Mouse (Mus musculus) liver, postnatal 0 days (tissue): Measurements from ENCODE around the gene Vti1a. TPM values are rescaled to one million over a fixed set of nuclear protein-coding genes. Genes with fewer than 3 reads are reported as not detected.

Experiments
- ATAC-seq: fragments of 200-750 bp; cut with Nextera tagmentation; 2 replicates; pipeline ENCODE4 v1.8.0; 2017; ENCODE audit warnings: mild to moderate bottlenecking, moderate library complexity
- DNase-seq: peaks from one replicate; pipeline ENCODE4 v3.0.0-alpha.2; 2016
- H3K27ac ChIP-seq: fragments of 300-500 bp; sonication (generic); 2 replicates; pipeline ENCODE4 v1.5.1; 2014; ENCODE audit warnings: antibody characterized with exemption, moderate library complexity, mild to moderate bottlenecking, low read depth
- H3K27me3 ChIP-seq: fragments of 300-500 bp; sonication (generic); 2 replicates; pipeline ENCODE4 v1.6.1; 2014; ENCODE audit warnings: low read length, control low read depth, mixed read lengths; ENCODE audit not compliant: insufficient read depth
- H3K36me3 ChIP-seq: fragments of 300-500 bp; sonication (generic); replicated peaks from 2 replicates; pipeline ENCODE4 v1.6.1; 2014; ENCODE audit warnings: mild to moderate bottlenecking, control low read depth, low read length, moderate library complexity, mixed read lengths; ENCODE audit not compliant: insufficient read depth
- H3K4me1 ChIP-seq: fragments of 300-500 bp; sonication (generic); 2 replicates; pipeline ENCODE4 v1.6.1; 2014; ENCODE audit warnings: antibody characterized with exemption, mild to moderate bottlenecking, control low read depth; ENCODE audit not compliant: insufficient read depth
- H3K4me2 ChIP-seq: fragments of 300-500 bp; sonication (generic); 2 replicates; pipeline ENCODE4 v1.6.1; 2014; ENCODE audit warnings: low read depth, mild to moderate bottlenecking, low read length, moderate library complexity, mixed read lengths
- H3K4me3 ChIP-seq: fragments of 300-500 bp; sonication (generic); 2 replicates; pipeline ENCODE4 v1.5.1; 2014; ENCODE audit warnings: low read depth, low read length
- H3K9ac ChIP-seq: fragments of 300-500 bp; sonication (generic); replicated peaks from 2 replicates; pipeline ENCODE4 v1.6.1; 2014; ENCODE audit warnings: mild to moderate bottlenecking, moderate library complexity
- H3K9me3 ChIP-seq: fragments of 300-500 bp; sonication (generic); 2 replicates; pipeline ENCODE4 v1.6.1; 2016; ENCODE audit warnings: mild to moderate bottlenecking, control low read depth, low read length, mixed read lengths
- CTCF ChIP-seq: sonication (generic); IDR thresholded peaks from 2 replicates; pipeline ENCODE4 v1.5.1; 2016; ENCODE audit warnings: antibody characterized with exemption, low read depth
- EP300 ChIP-seq: IDR thresholded peaks from 2 replicates; pipeline ENCODE4 v1.6.1; 2016; ENCODE audit warnings: antibody characterized with exemption, low read depth, mild to moderate bottlenecking
- WGBS: fragments of 180-500 bp; shearing (Covaris S2); extraction: QIAGEN DNeasy Blood & Tissue Kit; methylation state at CpG from one replicate; pipeline ENCODE4 v1.1.7; 2014; ENCODE audit not compliant: insufficient replicate concordance; 5-methylcytosine and 5-hydroxymethylcytosine counted together
- polyA plus RNA-seq: library from polyadenylated mRNA; unstranded; fragments of >200 nt; fragmentation: Nextera tagmentation; extraction: Ambion mirVana; gene quantifications from 2 replicates; pipeline ENCODE4 v1.2.1, GENCODE M21; 2015

Gene Vti1a
- polyA plus RNA-seq, 1 experiment from 2014 or later = 10.5 TPM

DNA sequence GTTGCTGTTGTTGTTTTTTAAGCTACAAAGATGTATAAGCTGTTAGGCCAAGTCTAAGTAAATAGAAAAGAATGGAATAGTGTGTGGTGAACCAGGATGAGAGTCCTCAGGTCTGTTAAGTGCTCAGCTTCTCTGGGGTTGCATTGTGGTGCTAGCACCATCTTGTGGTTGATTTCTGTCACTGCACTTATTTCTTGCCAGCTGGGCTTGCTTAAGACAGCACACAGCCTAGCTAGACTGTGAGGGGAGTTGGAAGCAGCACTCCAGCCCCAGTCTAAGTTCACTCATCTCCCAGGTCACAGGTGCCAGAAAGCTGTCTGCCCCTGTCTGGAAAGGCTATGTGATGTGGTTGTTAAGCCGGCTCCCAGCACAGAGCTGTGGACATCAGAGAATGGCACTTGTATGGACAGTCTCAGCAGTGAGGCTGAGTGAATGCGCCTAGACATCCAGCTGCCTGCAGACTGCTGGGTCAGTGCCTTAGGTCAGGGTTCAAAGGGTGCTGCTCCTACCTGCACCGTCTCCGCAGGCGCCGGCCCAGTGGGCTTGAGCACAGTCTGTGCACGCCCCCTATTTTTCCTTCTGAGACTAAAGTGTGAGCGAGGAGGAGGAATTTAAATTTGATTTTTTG is 16.7 kb downstream of the Vti1a start:
- TF ChIP-seq EP300 (no peak), CTCF (peak; percentile 95)
- no peak overlapping the region for H3K4me3 ChIP-seq
- H3K27me3 ChIP-seq = no peaks in the 10 kb centered on the region
- H3K4me2 ChIP-seq = no peak overlapping the region
- H3K9ac ChIP-seq = no peak overlapping the region
- WGBS = 91% methylated on average over 8 of the region's 8 CpGs
- no peaks in the 10 kb centered on the region for H3K4me1 ChIP-seq
- peaks cover 30% of the 10 kb centered on the region for H3K36me3 ChIP-seq
- H3K9me3 ChIP-seq = no peaks in the 10 kb centered on the region
- ATAC-seq (peak; percentile 82), DNase-seq (peak; percentile 71)
- H3K27ac ChIP-seq = no peak overlapping the region

DNA sequence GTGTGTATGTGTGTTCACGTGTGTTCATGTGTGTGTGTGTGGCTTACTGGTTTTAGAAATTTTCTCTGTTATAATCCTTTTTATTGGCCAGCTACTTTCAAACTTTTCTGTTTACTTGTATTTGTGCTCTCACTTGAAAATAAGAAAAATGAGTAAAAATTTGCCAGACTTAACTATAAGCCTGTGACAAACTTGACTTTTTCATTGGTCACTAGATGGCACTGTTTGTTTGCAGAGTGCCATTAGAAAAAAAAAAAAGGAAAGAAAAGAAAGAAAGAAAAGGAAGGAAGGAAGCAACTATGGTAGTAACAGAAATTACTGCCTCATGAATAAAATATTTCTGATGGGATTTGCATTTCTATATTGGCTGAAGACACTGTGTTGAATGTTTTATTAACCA is 19.8 kb downstream of the Vti1a start:
- no peak for DNase-seq
- TF ChIP-seq EP300 (no peak), CTCF (peak; percentile 56)
- H3K9me3 ChIP-seq = no peaks in the 10 kb centered on the region

DNA sequence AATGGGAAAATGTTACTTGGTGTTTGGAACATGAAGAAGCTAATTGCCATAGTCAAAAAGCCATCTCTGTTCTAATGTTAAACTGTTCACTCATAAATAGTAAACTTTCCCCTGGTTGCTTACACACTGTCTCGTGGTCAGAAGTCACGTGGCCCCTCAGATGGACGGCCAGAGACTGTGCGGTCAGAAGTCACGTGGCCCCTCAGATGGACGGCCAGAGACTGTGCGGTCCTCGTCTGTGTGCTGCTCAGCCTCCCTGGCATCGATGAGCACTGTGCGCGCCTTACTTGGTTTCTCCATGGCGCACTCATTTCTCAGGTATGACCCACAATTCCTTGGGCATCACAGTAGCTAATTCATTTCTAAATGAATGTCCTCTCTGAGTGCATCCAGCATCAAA is 20.3 kb downstream of the Vti1a start:
- H3K4me3 ChIP-seq = no peak overlapping the region
- no peak overlapping the region for H3K27ac ChIP-seq
- H3K4me1 ChIP-seq = no peaks in the 10 kb centered on the region
- no peak overlapping the region for H3K9ac ChIP-seq
- ATAC-seq (no peak), DNase-seq (no peak)
- no peaks in the 10 kb centered on the region for H3K27me3 ChIP-seq
- H3K9me3 ChIP-seq = no peaks in the 10 kb centered on the region
- WGBS = 88% methylated on average over 12 of the region's 12 CpGs
- TF ChIP-seq EP300 = no peak
- H3K4me2 ChIP-seq = no peak overlapping the region
- peaks cover 11% of the 10 kb centered on the region; the same call in 1 of the 2 replicates for H3K36me3 ChIP-seq

More for the DNA sequence above, 19.8 kb downstream of the Vti1a start:
- no peak overlapping the region for H3K4me2 ChIP-seq
- no peak overlapping the region for H3K27ac ChIP-seq
- H3K4me1 ChIP-seq = no peaks in the 10 kb centered on the region
- WGBS = 93% methylated on average over 1 of the region's 1 CpGs
- H3K36me3 ChIP-seq = peaks cover 12% of the 10 kb centered on the region; the same call in 1 of the 2 replicates
- ATAC-seq = no peak
- no peaks in the 10 kb centered on the region for H3K27me3 ChIP-seq
- no peak overlapping the region for H3K4me3 ChIP-seq
- H3K9ac ChIP-seq = no peak overlapping the region

DNA sequence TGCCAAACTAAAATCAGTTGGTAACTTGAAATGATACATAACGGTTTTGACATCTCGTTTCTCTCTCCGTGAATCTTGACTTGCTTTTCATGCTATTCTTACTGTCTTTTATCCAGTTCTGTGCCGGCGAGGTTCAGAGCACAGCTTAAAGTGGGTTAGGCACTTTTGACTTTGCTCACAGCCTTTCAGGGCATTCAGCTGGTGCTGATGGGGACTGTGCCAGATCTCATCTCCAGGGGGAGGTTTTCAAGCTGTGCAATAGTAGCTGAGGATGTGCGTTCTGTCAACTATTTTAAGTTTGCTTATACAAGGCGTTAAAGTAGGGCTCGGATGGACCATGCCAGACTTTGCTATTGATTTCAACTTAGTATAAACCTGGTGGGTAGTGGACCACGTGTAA is 21.0 kb downstream of the Vti1a start:
- no peak for DNase-seq
- H3K27ac ChIP-seq = no peak overlapping the region
- H3K36me3 ChIP-seq = peaks cover 5% of the 10 kb centered on the region; the same call in 1 of the 2 replicates
- H3K9ac ChIP-seq = no peak overlapping the region
- peaks cover 4% of the 10 kb centered on the region; the same call in 1 of the 2 replicates for H3K4me1 ChIP-seq
- H3K4me2 ChIP-seq = no peak overlapping the region
- H3K4me3 ChIP-seq = no peak overlapping the region
- no peak for TF ChIP-seq EP300
- no peak for TF ChIP-seq CTCF
- H3K9me3 ChIP-seq = no peaks in the 10 kb centered on the region
- no peak for ATAC-seq
- H3K27me3 ChIP-seq = no peaks in the 10 kb centered on the region
- 84% methylated on average over 9 of the region's 9 CpGs for WGBS

DNA sequence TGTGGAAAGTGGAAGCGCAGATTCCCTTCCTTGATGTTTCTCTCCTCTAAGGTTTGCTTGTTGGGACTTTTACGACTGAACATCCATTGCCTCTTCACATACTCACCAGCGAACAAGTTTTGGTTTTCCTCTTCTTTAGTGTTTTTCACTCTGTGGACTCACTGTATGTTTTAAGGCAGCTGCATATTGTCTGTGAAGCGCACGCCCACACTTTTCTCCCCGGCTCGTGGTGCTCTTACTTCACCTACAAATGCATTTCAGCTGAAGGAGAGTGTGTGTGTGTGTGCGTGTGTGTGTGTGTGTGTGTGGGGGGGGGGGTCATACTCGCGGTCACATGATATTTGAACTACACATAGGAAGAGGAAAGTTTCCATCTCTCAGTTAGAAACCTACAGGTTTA is 21.6 kb downstream of the Vti1a start:
- Histone ChIP-seq H3K4me1 (peaks cover 4% of the 10 kb centered on the region; the same call in 1 of the 2 replicates), H3K27ac (no peak overlapping the region), H3K4me3 (no peak overlapping the region), H3K4me2 (no peak overlapping the region), H3K9ac (no peak overlapping the region), H3K9me3 (no peaks in the 10 kb centered on the region), H3K36me3 (peaks cover 5% of the 10 kb centered on the region; the same call in 1 of the 2 replicates), H3K27me3 (no peaks in the 10 kb centered on the region)
- TF ChIP-seq EP300 = no peak
- TF ChIP-seq CTCF = no peak
- DNase-seq (no peak), ATAC-seq (no peak)
- WGBS = 88% methylated on average over 10 of the region's 10 CpGs

DNA sequence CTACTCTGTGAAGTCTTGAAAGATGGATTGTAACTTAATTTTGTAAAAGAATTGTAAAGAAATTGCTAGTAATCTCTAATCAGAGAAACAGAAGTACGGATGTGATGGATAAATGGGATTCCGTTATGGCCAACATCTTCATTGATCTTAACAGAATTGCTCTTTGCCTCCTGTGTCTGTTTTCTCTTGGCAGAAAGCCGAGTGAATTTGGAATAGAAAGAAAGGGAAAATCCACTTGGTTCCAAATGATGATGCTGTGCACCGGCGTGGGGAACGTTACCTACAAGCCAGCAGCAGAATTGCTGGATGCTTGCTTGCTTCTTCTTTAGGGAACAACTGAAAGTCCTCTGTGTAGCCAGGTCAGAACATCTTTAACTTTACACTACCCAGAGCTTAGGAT is 24.4 kb downstream of the Vti1a start:
- Histone ChIP-seq H3K27me3 (no peaks in the 10 kb centered on the region), H3K4me1 (peaks cover 4% of the 10 kb centered on the region; the same call in 1 of the 2 replicates), H3K4me3 (no peak overlapping the region), H3K4me2 (no peak overlapping the region), H3K9me3 (no peaks in the 10 kb centered on the region), H3K36me3 (peaks cover 5% of the 10 kb centered on the region; the same call in 1 of the 2 replicates), H3K9ac (no peak overlapping the region), H3K27ac (no peak overlapping the region)
- DNase-seq = no peak
- ATAC-seq = no peak
- TF ChIP-seq CTCF (no peak), EP300 (no peak)
- 84% methylated on average over 6 of the region's 6 CpGs for WGBS
